ENCODE assay signal across 11 mouse cellular contexts in genomic region chr7:112794481-112794880, GRCm38 (mm10).
A peak's percentile ranks its signal among the peaks of the same experiment; 100 is the strongest.
DNase-seq lines count a peak whose midpoint lies in the region; ATAC-seq and TF ChIP-seq lines count a peak whose summit lies in the region.
"Had no signal": no experiment of that assay in that cellular context is flagged by ENCODE, and none has a peak within 500 bp of the region (broad histone marks: within the 10 kb centered on the region; RNA-seq: fewer than 3 reads in every experiment).

No protein-coding gene starts in this region.

- H3K4me1 ChIP-seq in lung, embryonic 15.5 days = peaks cover 48% of the 10 kb centered on the region
- H3K4me1 ChIP-seq in forebrain, postnatal 0 days (ENCODE audit: insufficient read depth) = no peaks in the 10 kb centered on the region
- 0 out of 2 replicates have a peak, but pooled peaks cover 2% of the 10 kb centered on the region for H3K4me1 ChIP-seq in neural tube, embryonic 14.5 days (ENCODE audit: control insufficient read depth, insufficient read depth, low read length)

- no peak overlapping the region for H3K9ac ChIP-seq in lung, embryonic 15.5 days
- no peak overlapping the region for H3K9ac ChIP-seq in forebrain, postnatal 0 days
- H3K9ac ChIP-seq in neural tube, embryonic 14.5 days (replicated peaks; ENCODE audit: low read depth, low read length) = no peak overlapping the region
- H3K9ac ChIP-seq: limb, embryonic 15.5 days; stomach, embryonic 15.5 days had no signal

- WGBS in lung, embryonic 15.5 days = 16% methylated on average over 2 of the region's 2 CpGs
- 5% methylated on average over 2 of the region's 2 CpGs for WGBS in forebrain, postnatal 0 days
- 13% methylated on average over 2 of the region's 2 CpGs for WGBS in neural tube, embryonic 14.5 days

- no peak for TF ChIP-seq CTCF in forebrain, postnatal 0 days (IDR thresholded peaks at IDR 0.05; ENCODE audit: low read depth)

- no peaks in the 10 kb centered on the region for H3K9me3 ChIP-seq in lung, embryonic 15.5 days
- H3K9me3 ChIP-seq in forebrain, postnatal 0 days (ENCODE audit: low read length) = no peaks in the 10 kb centered on the region
- no peaks in the 10 kb centered on the region for H3K9me3 ChIP-seq in neural tube, embryonic 14.5 days (ENCODE audit: control insufficient read depth, low read length)
- H3K9me3 ChIP-seq: limb, embryonic 15.5 days; stomach, embryonic 15.5 days had no signal

- no peaks in the 10 kb centered on the region for H3K27me3 ChIP-seq in lung, embryonic 15.5 days
- no peaks in the 10 kb centered on the region for H3K27me3 ChIP-seq in forebrain, postnatal 0 days (ENCODE audit: insufficient read depth, low read length)
- H3K27me3 ChIP-seq in neural tube, embryonic 14.5 days (ENCODE audit: control insufficient read depth, insufficient read depth, low read length) = no peaks in the 10 kb centered on the region
- H3K27me3 ChIP-seq: limb, embryonic 15.5 days; stomach, embryonic 15.5 days had no signal

- H3K36me3 ChIP-seq in lung, embryonic 15.5 days = no peaks in the 10 kb centered on the region
- no peaks in the 10 kb centered on the region for H3K36me3 ChIP-seq in forebrain, postnatal 0 days (ENCODE audit: insufficient read depth)
- no peaks in the 10 kb centered on the region for H3K36me3 ChIP-seq in neural tube, embryonic 14.5 days (ENCODE audit: control insufficient read depth, insufficient read depth, low read length)
- H3K36me3 ChIP-seq: limb, embryonic 15.5 days; stomach, embryonic 15.5 days had no signal

- H3K27ac ChIP-seq in lung, embryonic 15.5 days = peak overlapping the region; percentile 60
- no peak overlapping the region for H3K27ac ChIP-seq in forebrain, postnatal 0 days (ENCODE audit: low read depth, low read length)
- peak overlapping the region; percentile 22; the same call in 1 of the 2 replicates for H3K27ac ChIP-seq in neural tube, embryonic 14.5 days (ENCODE audit: low read depth, low read length)
- H3K27ac ChIP-seq: limb, embryonic 15.5 days; stomach, embryonic 15.5 days had no signal

- no peak overlapping the region; the same call in 1 of the 2 replicates for H3K4me2 ChIP-seq in lung, embryonic 15.5 days
- no peak overlapping the region for H3K4me2 ChIP-seq in forebrain, postnatal 0 days (ENCODE audit: low read depth)
- H3K4me2 ChIP-seq in neural tube, embryonic 14.5 days (ENCODE audit: low read depth, low read length) = no peak overlapping the region
- H3K4me2 ChIP-seq: limb, embryonic 15.5 days; stomach, embryonic 15.5 days had no signal

- no peak overlapping the region for H3K4me3 ChIP-seq in lung, embryonic 15.5 days
- no peak overlapping the region for H3K4me3 ChIP-seq in forebrain, postnatal 0 days (ENCODE audit: low read depth, low read length)
- no peak overlapping the region for H3K4me3 ChIP-seq in neural tube, embryonic 14.5 days (ENCODE audit: low read depth, low read length)
- H3K4me3 ChIP-seq: limb, embryonic 15.5 days; stomach, embryonic 15.5 days had no signal

- ATAC-seq in lung, embryonic 15.5 days (ENCODE audit: borderline replicate concordance, extremely low read depth, low FRiP score, low TSS enrichment) = no peak
- peak; percentile 27; the same call in 1 of the 2 replicates for ATAC-seq in forebrain, postnatal 0 days
- peak; percentile 54; the same call in 1 of the 2 replicates for ATAC-seq in neural tube, embryonic 14.5 days (ENCODE audit: low read depth)

- DNase-seq in embryo, embryonic 10 days (ENCODE audit: low spot score) = peak; percentile 42
- no peak for DNase-seq in embryo, embryonic 9.5 days (ENCODE audit: extremely low spot score)
- DNase-seq in lung, adult 18-20 months = no peak
- no peak for DNase-seq in forebrain, postnatal 0 days
- DNase-seq in cerebellum, adult 9-11 months = no peak
- DNase-seq in adrenal gland, adult 2 months = no peak
- DNase-seq: kidney, adult 11 months had no signal
